Mouse (Mus musculus) embryonic facial prominence, embryonic 11.5 days (tissue): Measurements from ENCODE around the gene Ank3. TPM values are rescaled to one million over a fixed set of nuclear protein-coding genes. Genes with fewer than 3 reads are reported as not detected.

Source experiments
- ATAC-seq: fragments of 200-750 bp; cut with Nextera tagmentation; replicated peaks from 2 replicates; pipeline ENCODE4 v1.8.0; 2017; ENCODE audit warnings: low read depth; ENCODE audit not compliant: insufficient number of reproducible peaks, low FRiP score, low TSS enrichment
- DNase-seq: peaks from one replicate; pipeline ENCODE4 v3.0.0-alpha.2; 2015; ENCODE audit warnings: low spot score
- H3K27ac ChIP-seq: fragments of 300-500 bp; sonication (generic); replicated peaks from 2 replicates; pipeline ENCODE4 v1.5.1; 2014; ENCODE audit warnings: mild to moderate bottlenecking, low read depth, low read length, control low read depth
- H3K27me3 ChIP-seq: fragments of 300-500 bp; sonication (generic); 2 replicates; pipeline ENCODE4 v1.6.1; 2014; ENCODE audit warnings: mild to moderate bottlenecking, low read length, moderate library complexity, mixed read lengths; ENCODE audit not compliant: control insufficient read depth, insufficient read depth
- H3K36me3 ChIP-seq: fragments of 300-500 bp; sonication (generic); replicated peaks from 2 replicates; pipeline ENCODE4 v1.6.1; 2014; ENCODE audit warnings: low read depth, mild to moderate bottlenecking, low read length, moderate library complexity, mixed read lengths; ENCODE audit not compliant: control insufficient read depth, insufficient read depth
- H3K4me1 ChIP-seq: fragments of 300-500 bp; sonication (generic); 2 replicates; pipeline ENCODE4 v1.6.1; 2014; ENCODE audit warnings: low read length, mixed read lengths; ENCODE audit not compliant: control insufficient read depth, insufficient read depth
- H3K4me2 ChIP-seq: fragments of 300-500 bp; sonication (generic); 2 replicates; pipeline ENCODE4 v1.6.1; 2014; ENCODE audit warnings: low read depth, mild to moderate bottlenecking, control low read depth, low read length, moderate library complexity
- H3K4me3 ChIP-seq: fragments of 300-500 bp; sonication (generic); 2 replicates; pipeline ENCODE4 v1.5.1; 2014; ENCODE audit warnings: low read depth, low read length, control low read depth
- H3K9ac ChIP-seq: fragments of 300-500 bp; sonication (generic); replicated peaks from 2 replicates; pipeline ENCODE4 v1.6.1; 2014; ENCODE audit warnings: mild to moderate bottlenecking, control low read depth, low read length
- H3K9me3 ChIP-seq: fragments of 300-500 bp; sonication (generic); replicated peaks from 2 replicates; pipeline ENCODE4 v1.6.1; 2016; ENCODE audit warnings: mild to moderate bottlenecking, low read length, inconsistent platforms, mixed read lengths; ENCODE audit not compliant: control insufficient read depth
- WGBS: fragments of 180-500 bp; shearing (Covaris S2); extraction: QIAGEN DNeasy Blood & Tissue Kit; methylation state at CpG from one replicate; pipeline ENCODE4 v1.1.7; 2014; 5-methylcytosine and 5-hydroxymethylcytosine counted together
- polyA plus RNA-seq: library from polyadenylated mRNA; unstranded; fragments of >200 nt; fragmentation: Nextera tagmentation; extraction: Ambion mirVana; gene quantifications from 2 replicates; pipeline ENCODE4 v1.2.1, GENCODE M21; 2014

Gene Ank3
- polyA plus RNA-seq, 1 experiment from 2014 or later: 32.5 TPM

DNA sequence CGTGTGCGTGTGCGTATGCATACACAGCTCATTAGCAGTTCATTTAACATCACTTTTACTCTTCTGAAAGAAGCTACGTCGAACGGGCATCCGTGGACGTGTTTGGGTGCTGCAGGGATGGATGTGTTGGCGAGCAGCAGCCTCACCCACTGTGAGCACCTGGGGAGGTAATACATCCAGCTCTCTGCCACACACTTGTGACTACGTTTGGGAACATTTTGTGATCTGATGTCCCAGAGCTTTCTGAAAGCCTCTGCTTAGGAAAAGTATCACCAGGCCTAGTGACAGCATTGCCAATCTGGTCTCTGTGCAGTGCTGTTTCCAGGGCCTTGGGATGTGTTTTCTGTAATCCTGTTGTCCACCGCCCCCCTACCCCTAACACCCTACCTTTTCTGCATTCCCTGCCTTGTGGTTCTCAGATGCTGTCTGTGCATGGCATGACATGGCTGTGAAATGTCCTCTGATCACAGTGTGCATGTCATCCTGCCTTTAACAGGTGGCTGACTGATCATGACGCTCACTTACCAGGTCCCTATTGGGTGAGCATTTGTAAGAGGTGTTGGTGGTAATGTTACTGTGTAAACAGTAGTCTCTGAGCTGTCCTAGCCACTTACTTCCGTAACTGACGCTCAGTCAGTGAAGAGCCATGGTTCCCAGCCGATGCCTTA is 178.6 kb downstream of the Ank3 start:
- DNase-seq (no peak), ATAC-seq (no peak)
- H3K27me3 ChIP-seq: no peaks in the 10 kb centered on the region
- H3K9ac ChIP-seq: no peak overlapping the region
- H3K9me3 ChIP-seq: no peaks in the 10 kb centered on the region
- H3K27ac ChIP-seq: no peak overlapping the region
- no peak overlapping the region for H3K4me2 ChIP-seq
- no peak overlapping the region for H3K4me3 ChIP-seq
- H3K4me1 ChIP-seq: no peaks in the 10 kb centered on the region
- no peaks in the 10 kb centered on the region for H3K36me3 ChIP-seq
- 81% methylated on average over 15 of the region's 15 CpGs for WGBS

DNA sequence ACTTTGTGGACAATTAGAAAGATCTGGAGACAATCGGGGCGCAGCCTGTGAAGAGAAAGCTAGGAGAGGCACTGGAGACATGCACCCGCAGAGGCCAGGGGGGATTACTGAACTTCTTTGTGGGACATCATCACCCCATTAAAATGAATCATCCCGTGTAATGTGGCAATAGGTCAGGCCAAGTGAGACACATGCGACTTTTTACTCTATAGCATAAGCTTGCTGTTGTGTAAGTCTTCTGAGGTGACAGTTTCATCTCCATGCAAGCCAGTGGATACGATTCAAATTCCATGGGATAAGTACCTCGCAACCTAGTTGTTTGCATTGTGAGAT is 179.1 kb downstream of the Ank3 start:
- WGBS: 85% methylated on average over 7 of the region's 7 CpGs
- Histone ChIP-seq H3K27ac (no peak overlapping the region), H3K36me3 (no peaks in the 10 kb centered on the region), H3K4me2 (no peak overlapping the region), H3K4me3 (no peak overlapping the region), H3K9ac (no peak overlapping the region), H3K4me1 (no peaks in the 10 kb centered on the region), H3K27me3 (no peaks in the 10 kb centered on the region), H3K9me3 (no peaks in the 10 kb centered on the region)
- ATAC-seq: no peak
- DNase-seq: no peak

DNA sequence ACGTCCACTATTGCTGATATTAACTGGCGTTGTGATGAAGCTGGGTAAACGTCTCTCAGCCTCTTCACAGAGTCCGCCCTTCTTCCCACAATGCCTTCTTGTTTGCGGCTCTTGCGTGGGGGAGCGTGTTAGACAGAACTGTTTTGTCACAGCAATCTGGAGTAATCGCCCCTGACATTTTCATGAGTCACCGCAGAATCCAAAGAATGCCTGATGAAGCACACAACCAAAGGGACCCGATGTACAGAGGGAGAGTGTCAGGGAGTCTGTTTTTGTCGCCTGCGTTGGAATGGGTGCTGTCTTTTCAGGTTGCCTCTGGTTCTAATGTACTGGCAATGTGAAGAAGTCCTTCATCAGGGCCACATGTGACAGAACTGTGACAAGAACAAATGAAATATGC is 181.0 kb downstream of the Ank3 start:
- 62% methylated on average over 12 of the region's 12 CpGs for WGBS
- peak; percentile 40 for DNase-seq
- Histone ChIP-seq H3K27me3 (no peaks in the 10 kb centered on the region), H3K4me1 (peaks cover 3% of the 10 kb centered on the region; the same call in 1 of the 2 replicates), H3K9me3 (no peaks in the 10 kb centered on the region), H3K9ac (no peak overlapping the region), H3K36me3 (no peaks in the 10 kb centered on the region), H3K4me3 (no peak overlapping the region), H3K27ac (no peak overlapping the region), H3K4me2 (no peak overlapping the region)
- ATAC-seq: no peak

DNA sequence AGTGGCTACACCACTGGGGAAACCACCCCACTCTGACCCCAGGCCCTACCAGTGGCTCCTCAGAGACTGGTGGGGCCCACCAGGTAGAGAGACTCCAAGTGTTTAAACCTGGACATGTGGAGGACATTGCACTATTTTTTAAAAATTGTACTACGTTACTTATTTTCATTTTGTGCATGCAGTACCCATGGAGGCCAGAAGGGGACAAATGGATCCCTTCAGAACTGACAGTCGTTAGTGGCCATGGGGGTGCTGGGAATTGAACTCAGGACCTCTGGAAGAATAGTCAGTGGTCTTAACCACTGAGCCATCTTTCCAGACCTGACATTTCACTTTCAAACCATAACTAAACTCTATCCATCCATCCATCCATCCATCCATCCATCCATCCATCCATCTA is 183.0 kb downstream of the Ank3 start:
- Histone ChIP-seq H3K9me3 (no peaks in the 10 kb centered on the region), H3K4me3 (no peak overlapping the region), H3K36me3 (no peaks in the 10 kb centered on the region), H3K9ac (no peak overlapping the region), H3K4me1 (peaks cover 3% of the 10 kb centered on the region; the same call in 1 of the 2 replicates), H3K27ac (no peak overlapping the region), H3K4me2 (no peak overlapping the region), H3K27me3 (no peaks in the 10 kb centered on the region)
- DNase-seq (no peak), ATAC-seq (no peak)
- 93% methylated on average over 2 of the region's 2 CpGs for WGBS

DNA sequence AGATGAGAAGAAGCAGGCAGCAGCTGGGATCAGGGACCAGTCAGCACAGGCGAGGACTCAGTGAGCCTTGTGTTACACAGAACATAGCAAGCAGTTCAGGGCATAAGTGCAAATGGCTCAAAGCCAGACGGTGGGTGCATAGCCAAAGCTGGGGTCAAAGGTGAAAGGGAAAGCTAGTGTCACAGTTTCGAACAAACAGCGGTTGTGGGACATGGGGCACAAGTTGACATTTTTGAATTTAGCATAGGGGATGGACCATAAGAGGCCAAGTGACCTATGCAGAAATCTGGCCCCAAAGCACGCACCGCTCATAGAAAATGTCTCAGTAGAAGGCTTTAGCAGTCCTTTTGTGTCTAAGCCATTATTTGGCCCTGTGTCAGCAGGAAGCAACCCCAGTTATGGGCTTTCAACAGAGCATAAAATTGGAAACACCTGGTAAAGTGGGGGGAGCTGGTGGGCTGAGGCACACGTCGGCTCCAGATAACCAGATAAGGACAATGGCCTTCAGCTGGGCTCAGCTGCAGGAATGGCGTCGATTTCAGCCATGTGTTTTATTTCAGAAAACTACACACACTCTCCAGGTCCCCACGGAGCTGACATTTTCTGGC is 185.4 kb downstream of the Ank3 start:
- Histone ChIP-seq H3K9me3 (no peaks in the 10 kb centered on the region), H3K36me3 (no peaks in the 10 kb centered on the region), H3K27ac (peak overlapping the region; percentile 72), H3K4me3 (no peak overlapping the region), H3K4me2 (no peak overlapping the region), H3K9ac (no peak overlapping the region), H3K4me1 (peaks cover 3% of the 10 kb centered on the region; the same call in 1 of the 2 replicates), H3K27me3 (no peaks in the 10 kb centered on the region)
- peak; percentile 94 for DNase-seq
- WGBS: 7% methylated on average over 11 of the region's 11 CpGs
- ATAC-seq: peak; percentile 88

DNA sequence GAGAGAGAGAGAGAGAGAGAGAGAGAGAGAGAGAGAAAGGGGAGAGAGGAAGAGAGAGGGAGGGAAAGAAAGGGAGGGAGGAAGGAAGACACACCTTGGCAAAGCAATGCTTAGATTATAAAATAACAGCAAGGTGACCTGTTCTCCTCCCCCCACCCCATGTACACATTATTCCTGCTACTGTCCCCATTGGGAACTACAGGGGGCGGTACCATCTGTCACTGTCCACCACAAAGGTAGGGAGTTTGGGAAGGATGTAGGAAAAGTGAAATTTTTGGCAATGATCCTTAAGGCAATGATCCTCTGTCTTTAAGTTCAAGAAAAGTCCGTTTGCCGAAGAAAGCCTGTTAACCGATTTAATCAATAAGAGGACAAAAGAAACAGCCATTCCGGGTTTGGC is 186.0 kb downstream of the Ank3 start:
- WGBS: 68% methylated on average over 5 of the region's 5 CpGs
- Histone ChIP-seq H3K27me3 (no peaks in the 10 kb centered on the region), H3K9me3 (no peaks in the 10 kb centered on the region), H3K4me1 (peaks cover 3% of the 10 kb centered on the region; the same call in 1 of the 2 replicates), H3K9ac (no peak overlapping the region), H3K36me3 (no peaks in the 10 kb centered on the region), H3K4me3 (no peak overlapping the region), H3K4me2 (no peak overlapping the region), H3K27ac (peak overlapping the region; percentile 72; the same call in 1 of the 2 replicates)
- no peak for ATAC-seq
- DNase-seq: peak; percentile 19

DNA sequence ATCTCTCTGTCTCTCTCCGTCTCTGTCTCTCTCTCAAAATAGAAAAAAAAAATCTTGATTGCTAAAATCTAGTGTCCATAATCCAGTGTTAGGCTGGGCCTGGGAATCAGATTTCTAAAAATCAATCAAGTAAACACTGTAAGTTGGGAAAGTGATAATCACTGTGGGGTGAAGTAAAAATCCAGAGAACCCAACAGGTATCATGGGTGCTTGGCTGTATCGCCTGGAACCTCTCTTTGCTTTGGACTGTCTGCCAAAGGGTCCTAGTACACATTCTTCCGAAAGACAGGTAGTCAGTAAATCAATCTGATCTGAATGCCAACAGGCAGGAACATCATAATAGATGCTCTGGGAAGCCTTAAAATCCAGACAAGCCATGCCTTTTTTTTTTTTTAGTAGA is 186.7 kb downstream of the Ank3 start:
- Histone ChIP-seq H3K4me2 (no peak overlapping the region), H3K9ac (no peak overlapping the region), H3K4me1 (peaks cover 3% of the 10 kb centered on the region; the same call in 1 of the 2 replicates), H3K27me3 (no peaks in the 10 kb centered on the region), H3K9me3 (no peaks in the 10 kb centered on the region), H3K4me3 (no peak overlapping the region), H3K36me3 (no peaks in the 10 kb centered on the region), H3K27ac (no peak overlapping the region)
- 79% methylated on average over 3 of the region's 3 CpGs for WGBS
- ATAC-seq (no peak), DNase-seq (no peak)
